Mouse (Mus musculus): ENCODE measurements around the gene Olfr497. TPM values are rescaled to one million over a fixed set of nuclear protein-coding genes. Genes with fewer than 3 reads are reported as not detected.

Olfr497 gene
- polyA plus RNA-seq (2012; rRNA removed): not detected in 2 replicates

- WGBS: 79% methylated on average over 2 of the region's 2 CpGs
- no peak for DNase-seq (ENCODE audit: low read depth, low spot score)
Observed at GRCm38 (mm10) chr7:108420121-108420520, at the start of gene Olfr497. Gene Olfr497 (plus strand): TSS chr7:108420421.

- no peak for DNase-seq (ENCODE audit: low read depth, low spot score)
- WGBS: 60% methylated on average over 1 of the region's 1 CpGs
Observed at GRCm38 (mm10) chr7:108392867-108393266, 27.4 kb upstream of the Olfr497 start, which contains the start of gene Olfr495. Gene Olfr495 (plus strand): TSS chr7:108393167.

- DNase-seq (ENCODE audit: low read depth, low spot score): no peak
- 82% methylated on average over 1 of the region's 1 CpGs for WGBS
Observed at GRCm38 (mm10) chr7:108465026-108465425, 44.8 kb downstream of the Olfr497 start, which contains the start of gene Olfr498. Gene Olfr498 (plus strand): TSS chr7:108465326.

Other genes starting within 250 kb of the Olfr497 start
- gene Olfr486, start 247.7 kb upstream of the Olfr497 start, polyA plus RNA-seq (2012; rRNA removed): not detected in 2 replicates
- not detected in 2 replicates for gene Olfr487, start 205.8 kb upstream of the Olfr497 start, polyA plus RNA-seq (2012; rRNA removed)
- gene Olfr488, start 162.1 kb upstream of the Olfr497 start, polyA plus RNA-seq (2012; rRNA removed): not detected in 2 replicates
- gene Olfr490, start 131.5 kb upstream of the Olfr497 start, polyA plus RNA-seq (2012; rRNA removed): not detected in 2 replicates
- gene Olfr491, start 107.0 kb upstream of the Olfr497 start, polyA plus RNA-seq (2012; rRNA removed): not detected in 2 replicates
- gene Olfr492, start 96.7 kb upstream of the Olfr497 start, polyA plus RNA-seq (2012; rRNA removed): not detected in 2 replicates
- gene Olfr493, start 73.4 kb upstream of the Olfr497 start, polyA plus RNA-seq (2012; rRNA removed): not detected in 2 replicates
- gene Olfr494, start 55.1 kb upstream of the Olfr497 start, polyA plus RNA-seq (2012; rRNA removed): not detected in 2 replicates
- gene Olfr495, start 27.3 kb upstream of the Olfr497 start, polyA plus RNA-seq (2012; rRNA removed): not detected in 2 replicates
- not detected in 2 replicates for gene Olfr498, start 44.9 kb downstream of the Olfr497 start, polyA plus RNA-seq (2012; rRNA removed)
- gene Olfr502, start 104.6 kb downstream of the Olfr497 start, polyA plus RNA-seq (2012; rRNA removed): not detected in 2 replicates
- gene Olfr503, start 124.1 kb downstream of the Olfr497 start, polyA plus RNA-seq (2012; rRNA removed): not detected in 2 replicates
- not detected in 2 replicates for gene Olfr504, start 145.4 kb downstream of the Olfr497 start, polyA plus RNA-seq (2012; rRNA removed)
- not detected in 2 replicates for gene Olfr506, start 190.4 kb downstream of the Olfr497 start, polyA plus RNA-seq (2012; rRNA removed)
- not detected in 2 replicates for gene Olfr507, start 201.4 kb downstream of the Olfr497 start, polyA plus RNA-seq (2012; rRNA removed)
- not detected in 2 replicates for gene Olfr508, start 209.6 kb downstream of the Olfr497 start, polyA plus RNA-seq (2012; rRNA removed)
- not detected in 2 replicates for gene Olfr509, start 231.5 kb downstream of the Olfr497 start, polyA plus RNA-seq (2012; rRNA removed)
- not detected in 2 replicates for gene Olfr510, start 246.0 kb downstream of the Olfr497 start, polyA plus RNA-seq (2012; rRNA removed)